Mouse (Mus musculus) lung, adult 2 months (tissue): ENCODE data around the gene Gm38431.

Experiments
- CTCF ChIP-seq: fragments of 200-500 bp; IDR thresholded peaks from 2 replicates; pipeline ENCODE4 v1.5.1; 2011; ENCODE audit warnings: mild to moderate bottlenecking, low read length, control low read depth; ENCODE audit not compliant: insufficient read depth
- POLR2A ChIP-seq: fragments of 200-500 bp; IDR thresholded peaks from 2 replicates; pipeline ENCODE4 v1.6.1; 2011; ENCODE audit warnings: low read depth, mild to moderate bottlenecking, control low read depth, low read length, borderline replicate concordance; ENCODE audit errors: extremely low read depth

DNA sequence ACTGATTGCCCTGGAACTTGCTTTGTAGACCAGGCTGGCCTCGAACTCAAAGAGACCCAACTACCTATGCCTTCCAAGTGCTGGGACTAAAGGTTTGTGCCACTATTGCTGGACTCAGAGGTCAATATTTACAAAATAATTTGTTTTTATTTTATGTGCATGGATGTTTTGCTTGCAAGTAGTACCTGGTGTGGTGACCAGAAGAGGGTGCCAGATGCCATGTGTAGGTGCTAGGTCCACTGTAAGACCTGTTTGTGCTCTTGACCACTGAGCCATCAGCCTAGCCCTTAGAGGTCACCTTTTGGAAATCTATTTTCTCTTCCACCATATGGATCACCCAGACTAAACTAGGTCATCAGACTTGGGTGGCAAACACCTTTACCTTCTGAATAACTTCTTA, 69.1 kb downstream of the Gm38431 start:
- 0 out of 2 replicates have a peak, but pooled peaks have one; percentile 5 for TF ChIP-seq CTCF
- no peak for TF ChIP-seq POLR2A
